Mouse (Mus musculus): Measurements from ENCODE around the gene Casz1.

The Casz1 gene

DNA sequence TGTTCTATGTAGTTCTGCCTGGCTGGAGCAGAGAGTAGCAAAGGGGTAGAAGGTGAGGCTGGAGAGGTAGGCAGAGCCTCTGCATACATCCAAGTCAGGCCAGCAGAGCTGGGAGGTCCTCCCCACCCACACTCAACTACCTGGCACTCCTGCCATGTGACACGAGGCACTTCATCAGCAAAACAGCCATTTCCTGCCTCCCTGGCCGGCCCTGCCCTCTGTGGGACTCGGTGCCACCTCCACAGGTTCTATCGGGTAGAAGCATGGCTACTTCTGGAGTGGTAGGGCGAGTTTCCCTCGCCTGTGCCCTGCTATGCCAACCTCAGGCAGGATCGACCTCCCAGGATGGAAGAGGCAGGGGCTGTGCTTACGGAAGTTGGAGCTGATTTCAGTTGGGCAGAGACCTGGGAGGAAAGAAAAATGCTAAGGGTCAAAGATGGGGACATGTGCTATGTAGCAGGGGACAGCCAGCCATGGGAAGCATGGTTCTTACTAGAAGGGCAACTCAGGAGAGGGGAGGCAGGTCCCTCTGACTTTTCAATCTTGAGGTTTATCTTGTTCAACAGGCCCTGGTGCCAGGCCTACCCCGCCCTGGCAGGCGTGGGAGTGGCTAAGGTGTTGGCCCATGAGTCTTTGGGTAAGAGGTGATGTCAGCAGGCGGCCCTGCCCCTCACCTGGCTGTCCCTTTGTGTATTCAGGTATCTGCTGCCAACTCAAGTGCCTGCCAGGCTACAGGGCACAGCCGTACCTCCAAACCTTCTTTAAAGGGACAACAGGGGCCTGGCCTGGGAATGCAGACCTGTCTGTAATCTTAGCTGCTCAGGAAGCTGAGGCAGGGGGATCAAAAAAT, 6.5 kb upstream of the Casz1 start:
- no peak for DNase-seq (ENCODE audit: low read depth in 1 of 2, low spot score in 2 of 2)

DNA sequence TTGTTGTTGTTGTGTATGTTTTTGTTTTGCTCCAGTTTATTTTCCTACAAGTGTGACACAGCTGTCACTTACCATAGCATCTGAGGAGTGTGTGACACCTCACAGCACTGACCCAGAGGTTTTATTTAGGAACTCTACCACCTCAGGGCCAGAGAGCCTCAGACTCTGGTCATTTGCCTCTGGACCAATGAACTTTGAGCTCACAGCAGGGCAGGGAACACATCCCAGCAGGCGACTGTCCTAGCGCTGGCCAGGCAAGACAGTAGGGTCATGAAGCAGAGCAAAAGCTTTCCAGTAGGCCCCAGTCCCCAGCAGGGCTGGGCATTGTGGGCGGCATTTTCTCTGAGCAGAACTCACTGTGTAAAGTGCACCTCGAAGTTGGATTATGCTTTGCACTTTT, 1.2 kb upstream of the Casz1 start:
- DNase-seq (ENCODE audit: low read depth in 1 of 2, low spot score in 2 of 2) = no peak

DNA sequence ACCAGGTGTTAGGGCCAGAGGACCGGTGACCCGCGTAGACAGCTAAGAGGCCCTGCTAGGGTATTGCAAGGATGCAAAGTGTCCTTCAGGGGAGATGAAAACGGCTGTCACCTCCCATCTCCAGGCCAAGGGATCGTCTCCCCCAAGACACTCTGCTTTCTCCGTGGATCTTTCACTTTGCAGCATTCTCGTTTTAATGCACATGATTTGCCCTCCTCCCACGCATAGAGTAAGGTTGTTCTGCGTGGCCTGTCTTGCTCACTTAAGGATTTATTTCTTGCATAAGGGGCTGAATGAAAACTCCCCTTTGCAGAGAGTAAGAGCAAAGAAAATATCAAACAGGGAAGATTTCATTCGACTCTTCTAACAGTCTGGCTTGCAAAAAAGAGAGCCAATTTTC, 593 bp upstream of the Casz1 start:
- DNase-seq (ENCODE audit: low read depth in 1 of 2, low spot score in 2 of 2) = no peak

DNA sequence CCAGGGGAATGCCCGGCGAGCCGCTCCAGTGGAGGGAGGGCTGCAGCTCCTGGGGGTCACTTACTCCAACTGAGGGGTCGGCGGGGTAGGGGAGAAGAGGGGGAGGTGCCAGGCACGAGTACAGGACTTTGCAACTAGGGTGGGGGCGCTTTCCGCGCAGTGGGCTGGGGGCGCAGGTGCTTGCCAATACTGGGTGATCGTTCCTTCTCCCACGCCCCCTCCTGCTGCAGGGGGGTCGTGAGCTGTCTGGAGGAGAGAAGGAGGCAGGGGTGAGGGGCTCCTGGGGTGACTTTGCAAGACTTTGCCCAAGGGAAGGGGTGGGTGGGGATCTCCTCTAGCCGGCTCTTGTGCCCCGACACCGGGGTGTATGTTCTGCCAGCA, 541 bp downstream of the Casz1 start:
- no peak for DNase-seq (ENCODE audit: low read depth in 1 of 2, low spot score in 2 of 2)

DNA sequence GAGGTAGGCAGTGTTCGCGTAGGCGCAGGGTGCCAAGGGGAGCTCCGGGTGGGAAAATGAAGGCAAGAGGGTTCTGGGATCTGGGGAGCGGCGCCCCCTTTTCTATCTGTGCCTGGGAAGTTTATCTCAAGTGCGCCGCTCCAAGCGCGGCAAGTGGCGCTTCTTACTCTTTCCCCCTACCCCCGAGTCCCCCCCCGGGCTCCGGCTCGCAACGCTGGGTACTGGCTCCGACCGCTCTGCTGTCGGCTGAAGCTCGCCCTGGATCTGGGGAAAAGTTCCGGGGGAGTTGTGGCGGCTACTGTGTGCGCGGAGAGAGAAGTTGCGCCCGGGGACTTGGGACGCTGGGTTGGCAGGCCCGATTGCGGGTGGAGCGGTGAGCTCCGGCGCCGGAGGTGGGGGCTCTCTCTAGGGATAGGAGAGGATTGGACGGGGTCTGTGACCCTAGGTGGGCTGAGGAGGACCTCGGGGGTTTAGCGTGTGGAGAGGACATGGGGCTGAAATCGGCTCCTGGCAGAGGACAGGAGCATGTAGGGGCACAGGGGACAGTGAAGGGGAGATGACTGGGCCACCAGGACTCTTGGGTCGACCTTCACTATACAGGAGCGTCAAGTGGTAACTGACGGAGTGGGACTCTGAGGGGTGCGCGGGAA, 1.1 kb downstream of the Casz1 start:
- no peak for DNase-seq (ENCODE audit: low read depth in 1 of 2, low spot score in 2 of 2)

DNA sequence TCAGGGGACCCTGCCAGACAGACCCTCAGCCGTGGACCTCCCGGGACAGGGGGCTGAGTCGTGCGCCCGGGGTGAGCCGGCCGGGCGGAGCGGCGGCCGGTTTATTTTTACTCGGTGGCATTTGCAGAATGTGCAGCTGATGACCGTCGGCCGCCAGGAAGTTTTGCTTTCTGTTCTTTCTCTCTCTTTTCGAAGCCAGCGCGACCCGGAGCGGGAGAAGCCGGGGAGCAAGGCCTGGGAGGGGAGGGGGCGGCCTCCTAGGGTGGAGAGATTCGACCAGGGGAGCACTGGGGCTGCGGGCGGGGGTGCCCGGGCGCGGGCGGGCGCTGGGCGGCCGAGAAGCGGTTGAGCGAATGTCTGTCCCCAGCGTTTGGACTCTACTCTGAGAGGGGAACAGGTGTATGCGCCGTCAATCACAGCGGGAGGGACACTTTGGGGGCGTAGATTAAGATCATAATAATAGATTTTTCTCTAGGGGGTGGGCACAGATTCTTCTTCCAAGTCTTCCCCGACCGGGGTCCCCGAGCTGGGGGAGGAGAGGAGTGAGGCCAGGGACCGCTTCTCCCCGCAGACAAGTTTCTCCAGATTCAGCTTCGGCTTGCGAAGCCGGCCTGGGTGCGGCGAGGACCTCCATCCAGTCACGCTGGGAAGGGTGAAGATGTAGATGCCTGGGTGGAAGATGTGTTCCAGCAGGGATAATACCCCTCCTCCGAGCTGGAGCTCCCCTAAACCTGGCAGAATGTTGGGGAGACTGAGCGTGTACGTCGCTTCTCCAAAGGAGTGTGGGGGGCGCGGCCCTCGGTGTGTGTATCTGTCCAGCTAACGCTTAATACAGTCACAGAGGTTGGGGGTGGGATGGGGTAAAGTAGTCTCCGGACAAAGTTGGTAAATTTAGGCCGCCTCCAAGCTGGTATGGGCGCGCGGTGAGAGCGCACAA, 1.9 kb downstream of the Casz1 start:
- DNase-seq (ENCODE audit: low read depth in 1 of 2, low spot score in 2 of 2) = no peak

DNA sequence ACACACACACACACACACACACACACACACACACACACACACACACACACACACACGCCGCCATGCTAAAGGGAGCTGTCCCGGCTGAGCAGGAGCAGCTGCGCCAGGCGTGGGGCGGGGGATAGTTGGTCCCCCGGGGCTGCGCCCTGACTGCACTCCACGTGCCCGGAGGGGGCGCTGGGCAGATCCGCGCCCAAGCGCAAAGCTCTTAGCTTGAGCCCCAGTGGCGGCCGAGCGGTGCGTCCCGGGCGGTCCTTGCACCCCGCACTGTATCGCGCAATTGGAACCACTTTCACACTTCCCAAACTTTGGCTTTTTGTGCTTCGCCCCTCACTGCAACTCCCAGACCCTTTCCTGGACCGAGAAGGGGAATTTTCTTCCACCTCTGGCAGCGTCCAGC, 2.6 kb downstream of the Casz1 start:
- DNase-seq (ENCODE audit: low read depth in 1 of 2, low spot score in 2 of 2) = no peak

DNA sequence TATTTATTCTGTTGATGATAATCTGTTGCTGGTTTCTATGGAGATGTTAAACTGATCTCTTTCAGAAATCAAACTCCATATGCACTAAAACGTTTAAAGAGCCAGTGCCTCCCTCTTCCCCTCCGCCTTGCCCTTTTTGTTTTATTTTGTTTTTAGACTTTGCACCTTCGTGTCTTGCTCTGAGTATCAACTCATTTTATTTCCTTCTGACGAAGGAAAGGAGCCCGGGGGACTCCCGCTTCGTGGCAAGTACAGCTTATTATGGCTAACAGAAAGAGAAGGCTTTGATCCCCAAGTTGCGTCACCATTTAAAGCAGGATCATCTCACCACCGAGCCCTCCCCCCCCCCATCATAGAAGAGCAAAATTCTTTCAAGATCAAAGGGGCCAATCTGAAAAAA, 3.2 kb downstream of the Casz1 start:
- DNase-seq (ENCODE audit: low read depth in 1 of 2, low spot score in 2 of 2) = no peak

DNA sequence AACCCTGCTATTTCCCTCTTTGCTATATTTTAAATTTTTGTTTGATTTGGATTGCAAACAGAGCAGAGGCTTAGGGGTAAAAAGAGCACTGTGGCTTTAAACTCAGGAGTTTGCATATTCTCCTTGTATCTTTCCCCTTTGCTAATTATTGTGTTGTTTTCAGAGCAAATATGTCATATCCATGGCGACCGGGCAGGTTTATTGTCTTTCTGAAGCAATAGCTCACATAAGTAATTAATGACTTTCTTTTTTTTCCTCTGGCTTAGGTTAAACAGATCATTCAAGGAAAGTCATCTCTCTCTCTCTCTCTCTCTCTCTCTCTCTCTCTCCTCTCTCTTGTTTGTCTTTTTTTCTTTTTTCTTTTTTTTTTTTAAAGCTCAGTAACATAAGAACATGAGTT, 4.6 kb downstream of the Casz1 start:
- DNase-seq (ENCODE audit: low read depth in 1 of 2, low spot score in 2 of 2) = no peak

DNA sequence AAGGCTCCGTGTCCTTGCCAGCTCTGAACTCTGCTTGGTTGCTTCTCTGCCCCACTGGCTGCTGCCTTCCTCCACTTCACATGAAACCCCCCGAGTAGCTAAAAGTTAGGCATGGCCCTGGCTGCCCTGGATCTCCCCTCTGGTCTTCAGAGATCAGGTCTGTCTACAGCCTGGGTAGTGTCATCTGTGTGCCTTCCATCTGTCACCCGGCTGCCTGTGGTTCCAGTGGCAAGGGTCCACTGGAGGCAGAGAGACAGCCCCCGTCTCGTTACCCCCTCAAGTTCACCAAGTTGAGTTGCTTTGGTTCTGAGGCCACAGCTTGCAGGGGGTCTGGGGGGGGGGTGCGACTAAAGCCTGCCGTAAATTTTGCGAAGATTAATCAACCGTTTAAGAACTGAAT, 6.5 kb downstream of the Casz1 start:
- DNase-seq (ENCODE audit: low read depth in 1 of 2, low spot score in 2 of 2) = no peak

DNA sequence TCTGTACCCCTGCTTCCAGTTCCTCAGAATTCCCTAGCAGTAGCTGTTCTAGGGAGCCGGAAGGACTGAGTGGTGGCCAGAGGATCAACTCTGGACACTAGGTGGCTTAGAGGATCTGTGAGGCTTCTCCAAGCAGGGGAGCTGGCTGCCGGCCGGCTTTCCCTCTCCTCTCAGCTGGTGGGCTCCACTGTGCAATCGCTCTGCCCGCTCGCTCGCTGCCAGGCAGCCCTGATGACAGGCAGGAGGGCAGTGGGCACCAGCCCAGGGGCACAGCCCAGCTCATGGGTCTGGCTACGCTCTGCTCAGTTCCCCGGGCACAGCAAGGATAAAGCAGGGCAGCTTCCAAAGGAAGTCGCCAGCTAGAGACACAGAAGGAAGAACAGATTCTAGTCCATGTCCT, 7.7 kb downstream of the Casz1 start:
- no peak for DNase-seq (ENCODE audit: low read depth in 1 of 2, low spot score in 2 of 2)

DNA sequence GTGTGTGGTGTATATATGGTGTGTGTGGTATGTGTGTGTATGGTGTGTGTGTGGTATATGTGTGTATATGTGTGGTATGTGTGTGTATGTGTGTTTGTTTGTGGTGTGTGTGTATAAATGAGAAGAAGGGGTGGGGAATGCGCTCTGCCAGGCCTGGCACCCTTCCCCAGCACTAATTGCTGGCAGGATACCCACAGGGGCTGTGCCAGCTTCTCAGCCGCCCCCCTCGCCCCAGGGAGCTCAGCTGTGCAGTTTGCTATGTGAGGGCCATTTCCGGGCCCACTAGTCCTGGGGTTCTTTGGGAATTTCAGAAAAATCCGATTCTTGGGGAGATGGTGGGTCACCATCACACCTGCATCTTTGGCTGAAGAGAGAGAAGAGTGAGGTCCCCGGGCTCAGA, 9.0 kb downstream of the Casz1 start:
- no peak for DNase-seq (ENCODE audit: low read depth in 1 of 2, low spot score in 2 of 2)

DNA sequence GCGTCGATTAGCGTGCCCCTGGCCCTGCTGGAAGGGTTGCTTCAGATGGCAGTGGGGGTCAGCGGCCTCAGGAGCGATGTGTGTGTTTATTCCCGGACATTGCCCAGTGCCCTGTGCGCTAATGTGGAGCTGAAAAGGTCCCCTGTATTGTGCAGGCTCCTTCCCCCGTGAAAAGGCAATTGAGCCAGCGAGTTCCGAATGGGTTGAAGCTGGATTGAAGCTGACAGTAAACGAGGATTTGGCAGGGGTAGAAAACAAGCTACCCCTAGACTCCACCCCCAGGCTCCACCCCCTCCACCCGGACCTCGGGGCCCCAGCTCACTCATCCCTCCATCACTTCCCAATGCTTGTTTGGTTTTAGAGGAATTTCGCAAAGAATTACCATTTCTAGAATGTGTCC, 12.3 kb downstream of the Casz1 start:
- DNase-seq (ENCODE audit: low read depth in 1 of 2, low spot score in 2 of 2) = no peak

DNA sequence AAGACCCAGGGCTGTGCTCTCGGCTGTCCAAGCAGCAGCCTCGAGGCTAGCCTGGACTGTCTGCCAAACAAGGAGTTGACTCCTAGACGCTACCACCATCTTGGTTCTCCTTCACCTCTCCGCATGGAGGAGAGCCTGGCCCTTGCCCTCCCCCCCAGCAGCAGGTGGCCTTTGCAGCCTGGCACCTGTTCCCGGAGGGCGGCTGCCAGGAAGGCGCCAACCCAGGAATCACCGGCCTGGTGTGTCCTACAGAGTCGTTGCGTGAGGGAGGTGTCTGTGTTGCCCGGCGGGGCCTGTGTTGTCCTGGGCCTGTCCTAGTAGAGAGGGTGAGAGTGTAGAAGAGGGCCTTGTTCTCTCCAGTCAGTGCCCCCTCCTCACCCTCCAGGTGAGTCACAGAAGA, 13.9 kb downstream of the Casz1 start:
- DNase-seq (ENCODE audit: low read depth in 1 of 2, low spot score in 2 of 2) = no peak

DNA sequence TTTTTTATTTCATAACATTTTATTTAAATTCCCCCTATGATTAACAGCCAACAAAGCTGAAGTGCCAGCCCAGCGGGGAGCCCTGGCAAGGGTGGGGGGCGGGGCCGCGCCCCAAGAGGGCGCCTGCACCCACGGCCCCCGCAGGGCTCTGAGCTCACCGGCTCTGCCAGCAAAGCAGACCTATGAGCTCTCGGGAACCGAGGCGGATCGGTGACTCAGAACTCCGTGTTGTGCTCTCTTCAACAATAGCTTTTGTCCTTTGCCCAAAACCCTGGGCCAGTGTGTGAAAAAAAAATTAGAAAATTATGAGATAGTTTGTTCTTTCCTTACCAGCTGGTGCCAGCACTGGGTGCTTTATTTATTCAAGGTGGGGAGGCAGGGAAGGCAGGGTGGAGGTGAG, 15.9 kb downstream of the Casz1 start:
- DNase-seq (ENCODE audit: low read depth in 1 of 2, low spot score in 2 of 2) = no peak

DNA sequence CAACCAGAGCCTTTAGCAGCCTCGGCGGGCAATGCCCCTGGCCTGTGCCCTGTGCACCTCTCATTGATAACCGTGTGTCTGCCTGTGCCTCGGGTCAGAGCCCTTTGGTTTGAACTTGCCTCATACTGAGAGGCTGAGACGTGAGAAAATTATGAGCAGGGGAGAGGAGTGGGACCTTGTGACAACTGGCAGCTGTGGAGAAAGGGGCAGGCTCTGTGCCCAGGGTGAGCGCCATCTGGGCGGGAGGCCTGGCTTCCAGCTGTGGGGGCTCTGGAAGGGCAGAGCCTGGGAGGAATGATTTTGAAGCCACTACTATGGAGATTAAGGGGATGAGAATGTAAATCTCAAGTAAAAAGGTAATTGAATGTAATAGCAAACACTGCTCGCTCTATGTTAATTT, 19.1 kb downstream of the Casz1 start:
- no peak for DNase-seq (ENCODE audit: low read depth in 1 of 2, low spot score in 2 of 2)

DNA sequence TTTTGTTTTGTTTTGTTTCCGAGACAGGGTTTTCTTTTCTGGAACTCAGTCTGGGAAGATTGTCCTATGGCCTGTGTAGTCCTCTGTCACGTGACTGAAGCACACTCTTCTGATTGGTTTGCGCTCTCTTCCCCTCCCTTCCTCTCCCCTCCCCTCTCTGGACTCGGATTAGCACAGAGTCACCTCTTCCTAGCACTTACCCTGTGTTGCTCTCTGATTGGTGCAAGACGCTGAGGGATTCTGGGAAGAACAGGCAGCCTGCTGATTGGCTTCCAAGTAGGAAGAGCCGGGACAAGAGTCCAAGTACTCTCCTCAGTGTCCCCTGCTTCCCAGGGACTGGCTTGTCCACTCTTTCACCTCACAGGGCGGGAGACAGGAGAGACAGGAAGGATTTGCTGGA, 26.1 kb downstream of the Casz1 start:
- DNase-seq (ENCODE audit: low read depth in 1 of 2, low spot score in 2 of 2) = no peak

DNA sequence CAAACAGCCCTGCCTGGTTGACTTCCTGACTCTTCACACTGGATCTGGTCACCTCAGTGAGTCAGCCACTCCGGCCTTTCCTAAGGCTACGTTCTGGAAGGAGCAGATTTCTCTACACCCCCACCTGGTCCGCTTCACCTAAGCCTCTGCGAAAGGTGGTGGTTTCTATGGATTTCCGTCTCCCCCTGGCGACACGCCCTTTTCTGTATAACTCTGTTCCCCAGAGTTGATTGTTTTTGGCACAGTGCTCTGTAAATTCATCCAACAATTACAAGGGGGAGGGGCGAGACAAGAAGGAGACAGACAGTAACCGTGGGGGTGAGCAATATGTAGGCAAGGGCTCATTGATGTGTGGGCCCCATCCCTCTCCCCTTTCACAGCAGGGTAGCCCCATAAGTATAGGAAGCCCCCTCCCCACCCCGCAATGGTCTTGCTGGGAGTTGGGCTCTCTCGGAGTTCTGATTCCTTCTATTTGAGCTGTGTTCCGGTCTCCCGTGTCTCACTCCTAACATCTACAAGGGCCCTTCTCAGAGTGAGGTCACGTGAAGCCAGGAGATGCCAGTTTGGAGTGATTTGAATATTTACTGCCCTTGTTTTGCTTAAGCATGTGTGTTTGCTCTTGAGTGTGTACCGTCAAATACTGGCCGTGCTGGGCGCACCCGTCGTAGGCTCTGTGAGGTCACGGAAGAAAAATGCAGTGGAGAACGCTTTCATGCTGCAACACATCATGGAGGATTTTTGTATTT, 29.2 kb downstream of the Casz1 start:
- DNase-seq (ENCODE audit: low read depth in 1 of 2, low spot score in 2 of 2) = no peak

DNA sequence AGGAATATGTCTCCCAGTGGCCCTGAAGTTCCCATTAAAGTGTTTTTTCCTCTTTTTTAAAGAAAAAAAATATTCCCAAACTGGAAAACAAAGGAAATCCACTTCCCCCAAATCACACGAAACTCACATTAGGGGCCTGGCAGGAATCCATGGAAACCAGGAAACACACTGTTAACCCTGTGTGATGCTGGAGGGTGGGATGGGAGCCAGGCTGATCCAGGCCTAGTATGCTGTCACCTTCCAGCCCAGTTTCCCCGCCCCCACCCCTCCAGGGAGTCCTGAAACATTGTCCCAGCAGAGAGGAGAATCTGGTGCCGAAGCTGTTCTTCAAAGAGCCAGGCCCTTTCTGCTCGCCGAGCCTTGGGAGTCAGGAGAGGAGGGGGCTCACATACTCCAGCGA, 32.2 kb downstream of the Casz1 start:
- DNase-seq (ENCODE audit: low read depth in 1 of 2, low spot score in 2 of 2) = no peak

DNA sequence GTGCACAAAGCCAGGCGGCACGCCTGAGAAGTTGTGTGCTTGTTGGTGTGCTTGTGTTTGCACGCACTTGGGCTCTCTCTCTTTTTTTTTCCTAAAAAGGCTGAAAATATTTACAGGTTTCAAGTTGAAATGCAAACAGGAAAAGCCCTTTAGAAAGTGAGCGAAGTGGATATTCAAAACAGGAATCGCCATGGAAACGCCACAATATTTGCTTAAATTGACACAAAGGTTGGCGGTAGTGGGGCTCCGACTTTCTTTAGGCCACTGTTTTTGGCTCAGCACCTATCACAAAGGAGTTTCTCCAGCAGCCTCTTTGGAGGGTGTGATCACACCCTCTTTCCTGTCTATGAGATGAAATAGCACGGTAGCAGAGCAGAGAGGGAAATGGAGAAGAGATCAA, 32.8 kb downstream of the Casz1 start:
- DNase-seq (ENCODE audit: low read depth in 1 of 2, low spot score in 2 of 2) = no peak

DNA sequence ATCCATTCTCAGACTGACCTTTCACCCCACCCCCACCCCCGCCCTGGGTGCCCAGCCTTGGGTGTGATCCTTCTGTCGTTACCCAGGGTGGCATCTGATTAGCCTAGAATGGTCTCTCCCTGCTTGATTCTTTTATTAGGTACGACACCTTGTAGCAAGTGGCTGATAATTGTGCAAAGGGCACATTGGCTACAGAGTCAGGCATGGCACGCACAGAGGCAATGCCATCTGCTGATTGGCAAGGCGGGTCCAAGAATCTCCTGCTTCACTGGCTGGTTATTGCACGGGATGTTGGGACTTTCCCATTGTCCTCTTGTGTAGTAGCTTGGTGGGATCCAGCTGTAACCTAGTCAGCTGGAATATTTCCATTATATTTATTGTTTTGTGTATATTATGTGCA, 33.4 kb downstream of the Casz1 start:
- no peak for DNase-seq (ENCODE audit: low read depth in 1 of 2, low spot score in 2 of 2)

Measured in monocyte, adult 2 months (primary cell).